Mouse (Mus musculus): ENCODE results near the gene Dusp3.
A peak's percentile ranks its signal among the peaks of the same experiment; 100 is the strongest.

Dusp3 gene

DNA sequence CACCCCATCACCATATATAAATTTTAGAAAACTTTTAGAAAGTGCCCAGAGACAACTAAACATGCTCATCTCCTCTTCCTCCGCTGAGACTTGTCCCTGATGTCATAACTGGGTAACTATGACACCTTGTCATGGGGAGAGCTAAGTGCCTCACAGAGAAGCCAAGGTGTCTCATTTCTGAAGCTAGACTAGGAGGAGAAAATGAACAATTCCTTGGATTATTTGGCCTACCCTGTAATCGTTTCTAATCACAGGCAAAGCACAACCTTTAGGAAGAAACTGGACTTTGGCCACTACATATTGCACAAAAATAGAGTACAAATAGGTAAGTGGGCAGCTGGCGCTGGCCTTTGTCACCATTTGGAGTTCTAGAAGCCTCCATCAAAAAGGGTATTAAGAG lies at the start of gene Dusp3:
TSS of gene Dusp3 (minus strand) at position 101 of the 400 bp plus-strand sequence.
- no peak for DNase-seq

- DNase-seq, result no peak
These were observed 49.5 kb upstream of the Dusp3 start for GRCm38 (mm10) chr11:102036336-102036735.

DNA sequence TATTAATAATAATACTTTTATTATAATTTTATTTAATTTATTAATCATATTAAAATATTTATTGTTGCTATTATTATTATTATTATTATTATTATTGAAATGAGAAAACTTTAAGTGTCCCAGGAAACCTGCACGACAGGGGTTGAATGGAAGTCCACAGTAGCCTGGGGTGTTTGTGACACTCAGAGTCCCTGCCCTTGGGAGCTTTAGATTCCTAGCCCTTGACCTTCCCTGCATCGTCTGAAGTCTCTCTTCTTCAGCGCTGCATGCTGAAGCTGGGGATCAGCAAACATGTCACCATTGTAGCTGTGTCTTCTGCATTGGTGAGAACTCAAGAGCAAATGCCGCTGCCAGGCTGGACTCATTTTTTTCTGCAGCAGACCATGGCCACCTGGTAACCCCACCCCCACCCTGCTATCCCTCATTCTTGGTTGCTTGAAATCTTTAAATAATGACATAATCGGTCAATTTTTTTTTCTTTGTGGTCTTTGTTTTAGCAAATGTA lies 48.7 kb upstream of the Dusp3 start:
- no peak for DNase-seq

DNA sequence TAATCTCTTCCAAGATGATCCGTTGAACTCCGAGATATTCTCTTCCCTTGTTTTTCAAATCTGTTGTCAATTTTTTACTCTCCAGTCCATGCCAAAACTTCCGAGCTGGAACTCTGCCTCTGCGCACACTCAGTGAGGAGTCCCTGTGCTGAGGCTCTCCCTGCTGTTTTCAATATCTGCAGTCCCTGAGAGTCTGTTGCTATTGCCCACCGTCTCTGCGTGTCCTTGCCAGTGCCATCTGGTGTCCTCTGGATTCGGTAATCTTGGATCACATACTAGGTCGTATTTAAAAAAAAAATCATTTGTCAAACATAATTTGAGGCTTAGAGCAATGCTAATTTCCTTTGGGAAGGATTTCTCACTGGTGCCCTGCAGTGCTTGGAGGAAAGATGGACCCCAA lies 48.1 kb upstream of the Dusp3 start:
- DNase-seq, result no peak

GRCm38 (mm10) chr11:102033055-102033591 lies 46.3 kb upstream of the Dusp3 start:
- no peak for DNase-seq

DNA sequence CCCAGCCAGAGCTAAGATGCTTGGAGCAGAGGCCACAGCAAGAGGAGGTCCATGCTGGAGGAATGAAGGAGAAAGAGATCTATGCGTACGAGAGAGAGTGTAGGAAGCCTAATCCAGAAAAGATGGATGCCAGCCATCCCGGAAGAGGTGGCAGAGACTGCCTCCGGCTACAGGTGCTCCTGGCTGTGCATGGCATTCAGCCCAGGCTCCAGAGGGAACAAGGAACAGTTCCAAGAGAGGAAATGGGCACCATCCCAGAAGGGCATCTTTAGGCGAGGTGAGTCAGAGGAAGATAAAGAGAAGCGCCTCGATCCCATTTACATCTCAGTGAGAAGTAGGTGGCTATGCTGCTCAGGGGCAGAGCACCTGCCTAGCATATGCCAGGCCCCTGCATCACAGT lies 44.3 kb upstream of the Dusp3 start:
- no peak for DNase-seq

DNA sequence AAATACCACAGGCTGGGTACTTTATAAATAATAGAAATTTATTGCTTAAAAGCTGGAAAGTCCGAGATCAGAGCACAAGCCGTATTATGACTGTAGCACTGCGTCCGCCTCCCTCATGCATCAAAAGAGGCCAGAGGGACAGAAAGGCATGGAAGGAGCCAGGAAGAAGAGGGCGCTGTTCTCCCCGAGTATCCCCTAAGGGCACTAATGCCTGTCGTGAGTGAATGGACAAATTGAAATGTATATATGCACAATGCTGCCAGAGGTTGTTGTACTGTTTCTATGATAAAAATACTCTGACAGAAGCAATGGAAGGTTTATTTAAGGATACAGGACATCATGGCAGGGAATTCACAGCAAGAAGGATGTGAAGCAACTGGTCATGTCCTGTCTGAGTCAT lies 43.2 kb upstream of the Dusp3 start:
- DNase-seq, result no peak

- no peak for DNase-seq
These were observed 42.5 kb upstream of the Dusp3 start for GRCm38 (mm10) chr11:102029304-102029703.

DNA sequence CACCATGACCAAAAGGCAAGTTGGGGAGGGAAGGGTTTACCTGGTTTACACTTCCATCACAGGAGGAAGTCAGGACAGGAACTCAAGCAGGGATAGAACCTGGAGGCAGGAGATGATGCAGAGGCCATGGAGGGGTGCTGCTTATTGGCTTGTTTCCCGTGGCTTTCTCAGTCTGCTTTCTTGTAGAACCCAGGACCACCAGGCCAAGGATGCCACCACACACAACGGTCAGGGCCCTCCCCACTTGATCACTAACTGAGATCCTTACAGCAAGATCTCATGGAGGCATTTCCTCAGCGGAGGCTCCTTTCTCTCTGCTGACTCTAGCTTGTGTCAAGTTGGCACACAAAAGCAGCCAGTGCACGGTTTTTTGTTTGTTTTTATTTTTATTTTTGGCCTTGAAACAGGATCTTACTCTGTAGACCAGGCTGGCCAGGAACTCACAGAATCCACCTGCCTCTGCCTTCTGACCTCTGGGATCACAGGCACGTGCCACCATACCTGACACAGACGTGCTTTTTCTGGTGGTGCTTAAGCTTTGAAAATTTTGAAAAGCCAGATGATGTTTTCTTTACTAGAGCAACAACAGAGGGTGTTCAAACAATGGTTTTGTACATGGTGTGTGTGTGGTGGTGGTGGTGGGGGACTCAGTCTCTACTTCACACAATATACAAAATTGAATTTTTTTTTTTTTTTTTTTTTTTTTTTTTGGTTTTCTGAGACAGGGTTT lies 41.4 kb upstream of the Dusp3 start, which contains the start of gene Mpp3:
TSS of gene Mpp3 (minus strand) at position 375 of the 730 bp plus-strand sequence.
- DNase-seq, result no peak

- DNase-seq, result no peak
These were observed 40.7 kb upstream of the Dusp3 start for GRCm38 (mm10) chr11:102027361-102028017.

- DNase-seq, result peak; percentile 86
These were observed 40.0 kb upstream of the Dusp3 start for GRCm38 (mm10) chr11:102026694-102027360.

- DNase-seq, result no peak
These were observed 39.3 kb upstream of the Dusp3 start for GRCm38 (mm10) chr11:102025991-102026660.

GRCm38 (mm10) chr11:102025354-102025753 lies 38.5 kb upstream of the Dusp3 start:
- no peak for DNase-seq

DNA sequence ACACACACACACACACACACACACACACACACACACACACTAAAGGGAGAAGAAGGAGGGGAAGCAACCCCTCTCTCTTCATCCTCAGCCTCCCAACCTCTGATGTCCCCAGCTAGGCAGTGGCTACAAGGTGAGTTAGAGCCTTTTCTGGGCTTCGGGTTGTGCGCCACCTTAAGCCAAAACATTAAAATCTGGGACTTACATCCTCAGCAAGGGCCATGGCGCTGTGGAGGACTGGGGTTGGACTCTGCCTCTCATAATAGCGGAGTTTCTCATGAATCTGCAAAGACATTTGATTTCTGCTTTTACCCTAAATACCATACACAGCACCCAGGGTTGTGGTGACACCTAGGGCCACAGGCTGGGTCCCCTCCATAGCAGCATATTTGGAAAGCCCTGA lies 38.1 kb upstream of the Dusp3 start:
- no peak for DNase-seq

GRCm38 (mm10) chr11:102024084-102024758 lies 37.4 kb upstream of the Dusp3 start:
- no peak for DNase-seq

- no peak for DNase-seq
These were observed 36.6 kb upstream of the Dusp3 start for GRCm38 (mm10) chr11:102023406-102023805.

GRCm38 (mm10) chr11:102021196-102021595 lies 34.4 kb upstream of the Dusp3 start:
- DNase-seq, result no peak

DNA sequence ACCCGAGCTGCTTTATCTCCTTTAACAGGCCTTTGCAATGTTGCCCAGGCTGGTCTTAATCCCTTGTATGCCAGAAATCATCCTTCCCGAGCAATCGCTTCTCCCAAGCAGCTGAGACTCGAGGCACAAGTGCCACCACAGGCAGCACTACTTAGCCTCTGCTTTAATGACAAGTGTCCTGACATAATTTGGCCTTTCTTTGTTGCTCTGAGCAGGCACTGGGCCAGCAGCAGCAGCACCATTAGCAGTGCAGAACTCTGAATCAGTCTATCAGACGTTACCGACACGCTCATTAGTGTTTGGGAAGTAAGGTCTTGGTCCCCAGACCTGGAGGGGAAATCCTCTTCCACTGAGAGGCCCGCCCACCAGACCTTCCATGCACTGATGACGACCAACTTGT lies 32.9 kb upstream of the Dusp3 start:
- no peak for DNase-seq

GRCm38 (mm10) chr11:102016136-102016535 lies 29.3 kb upstream of the Dusp3 start:
- DNase-seq, result no peak

GRCm38 (mm10) chr11:102015472-102015871 lies 28.7 kb upstream of the Dusp3 start:
- DNase-seq, result no peak

GRCm38 (mm10) chr11:102013201-102013600 lies 26.4 kb upstream of the Dusp3 start:
- DNase-seq, result no peak

DNA sequence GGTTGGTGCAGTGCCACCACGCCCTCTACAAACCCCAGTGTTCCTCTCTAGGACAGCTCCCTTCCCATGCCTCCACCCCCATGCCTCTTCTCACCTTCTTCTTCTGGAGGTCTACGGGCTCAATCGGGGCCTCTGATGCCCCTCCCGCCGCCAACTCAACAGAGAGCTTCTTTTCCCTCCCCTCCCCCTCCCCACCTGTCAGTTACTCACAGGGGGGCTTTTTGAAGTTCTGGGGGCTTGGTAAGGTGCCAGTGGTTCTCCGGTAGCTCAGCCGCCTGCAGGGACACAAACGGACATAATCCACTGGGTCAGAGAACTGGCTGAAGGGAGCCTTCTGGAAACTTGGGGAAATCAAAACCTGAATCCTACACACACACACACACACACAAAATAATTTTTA lies 24.7 kb upstream of the Dusp3 start:
- no peak for DNase-seq
